Mouse (Mus musculus) intestine, embryonic 16.5 days (tissue): ENCODE results near the gene Lrch3. TPM values are rescaled to one million over a fixed set of nuclear protein-coding genes. Genes with fewer than 3 reads are reported as not detected.
A peak's percentile ranks its signal among the peaks of the same experiment; 100 is the strongest.
"Not testable (repeated sequence)": the region's sequence is repeated elsewhere in the genome, so short reads cannot be mapped to it uniquely, and the experiment has no call there.

Experiments used
- ATAC-seq: fragments of 200-750 bp; cut with Nextera tagmentation; 2 replicates; pipeline ENCODE4 v1.8.0; 2017; ENCODE audit warnings: moderate TSS enrichment, moderate library complexity
- H3K27ac ChIP-seq: fragments of 300-500 bp; sonication (generic); 2 replicates; pipeline ENCODE4 v1.5.1; 2014; ENCODE audit warnings: mild to moderate bottlenecking, low read length
- H3K27me3 ChIP-seq: fragments of 300-500 bp; sonication (generic); replicated peaks from 2 replicates; pipeline ENCODE4 v1.6.1; 2014; ENCODE audit warnings: low read length, control low read depth, mixed read lengths; ENCODE audit not compliant: control insufficient read depth, insufficient read depth
- H3K36me3 ChIP-seq: fragments of 300-500 bp; sonication (generic); 2 replicates; pipeline ENCODE4 v1.6.1; 2014; ENCODE audit warnings: low read length, control low read depth; ENCODE audit not compliant: control insufficient read depth, insufficient read depth
- H3K4me1 ChIP-seq: fragments of 300-500 bp; sonication (generic); 2 replicates; pipeline ENCODE4 v1.6.1; 2014; ENCODE audit warnings: low read length, control low read depth, mixed read lengths; ENCODE audit not compliant: control insufficient read depth, insufficient read depth
- H3K4me2 ChIP-seq: fragments of 300-500 bp; sonication (generic); 2 replicates; pipeline ENCODE4 v1.6.1; 2014; ENCODE audit warnings: low read depth, low read length, control low read depth
- H3K4me3 ChIP-seq: fragments of 300-500 bp; sonication (generic); 2 replicates; pipeline ENCODE4 v1.5.1; 2014; ENCODE audit warnings: mild to moderate bottlenecking, low read length
- H3K9ac ChIP-seq: fragments of 300-500 bp; sonication (generic); 2 replicates; pipeline ENCODE4 v1.6.1; 2014; ENCODE audit warnings: low read depth, low read length
- H3K9me3 ChIP-seq: fragments of 300-500 bp; sonication (generic); 2 replicates; pipeline ENCODE4 v1.6.1; 2016; ENCODE audit warnings: low read length, control low read depth; ENCODE audit not compliant: control insufficient read depth
- WGBS: fragments of 180-500 bp; shearing (Covaris S2); extraction: QIAGEN DNeasy Blood & Tissue Kit; methylation state at CpG from one replicate; pipeline ENCODE4 v1.1.7; 2014; 5-methylcytosine and 5-hydroxymethylcytosine counted together
- polyA plus RNA-seq: library from polyadenylated mRNA; unstranded; fragments of >200 nt; fragmentation: Nextera tagmentation; extraction: Ambion mirVana; gene quantifications from 2 replicates; pipeline ENCODE4 v1.2.1, GENCODE M21; 2015

Gene Lrch3
- polyA plus RNA-seq, 1 experiment from 2014 or later, result 10.0 TPM

DNA sequence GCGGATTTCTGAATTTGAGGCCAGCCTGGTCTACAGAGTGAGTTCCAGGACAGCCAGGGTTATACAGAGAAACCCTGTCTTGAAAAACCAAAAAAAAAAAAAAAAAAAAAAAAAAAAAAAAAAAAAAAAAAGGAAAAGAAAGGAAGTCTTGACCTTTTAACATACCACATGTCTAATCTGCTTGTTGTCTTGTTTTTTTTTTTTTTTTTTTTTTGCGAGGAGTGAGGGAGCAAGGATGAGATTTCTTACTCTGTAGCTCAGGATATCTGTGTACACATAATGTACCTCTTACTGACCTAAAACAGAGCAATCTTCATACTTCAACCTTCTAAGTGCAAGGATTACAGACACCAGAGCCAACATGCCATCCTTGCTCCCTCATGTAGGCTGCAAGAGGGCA lies 141.0 kb downstream of the Lrch3 start:
- not testable (repeated sequence) for H3K4me3 ChIP-seq, H3K9me3 ChIP-seq, H3K27me3 ChIP-seq, H3K4me2 ChIP-seq, ATAC-seq, H3K9ac ChIP-seq, H3K27ac ChIP-seq
- WGBS, result 84% methylated on average over 2 of the region's 2 CpGs
- peaks cover 19% of the 10 kb centered on the region for H3K36me3 ChIP-seq
- H3K4me1 ChIP-seq, result peaks cover 19% of the 10 kb centered on the region

DNA sequence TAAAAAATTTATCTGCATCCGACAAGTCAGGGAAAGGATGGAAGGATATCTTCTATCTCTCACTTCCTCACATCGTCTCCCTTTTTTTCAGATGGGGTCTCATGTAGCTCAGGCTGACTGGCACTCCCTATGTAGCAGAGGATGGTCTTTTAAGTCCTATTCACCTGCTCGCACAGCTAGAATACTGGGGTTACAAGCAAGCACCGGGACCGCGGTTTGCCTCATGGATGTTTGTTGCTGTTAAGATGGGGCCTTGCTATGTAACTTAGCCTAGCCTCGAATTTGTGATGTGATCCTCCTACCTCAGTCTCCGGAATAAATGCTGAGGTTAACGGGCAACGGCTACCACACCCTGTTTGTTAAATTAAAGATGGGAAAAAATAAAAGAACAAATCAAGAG lies 141.8 kb downstream of the Lrch3 start:
- Histone ChIP-seq H3K9ac (peak overlapping the region; percentile 90), H3K27ac (no peak overlapping the region), H3K36me3 (peaks cover 19% of the 10 kb centered on the region), H3K4me3 (peak overlapping the region; percentile 67), H3K9me3 (no peaks in the 10 kb centered on the region), H3K27me3 (no peaks in the 10 kb centered on the region), H3K4me1 (peaks cover 19% of the 10 kb centered on the region), H3K4me2 (peak overlapping the region; percentile 59)
- peak; percentile 29 for ATAC-seq
- 21% methylated on average over 10 of the region's 10 CpGs for WGBS

DNA sequence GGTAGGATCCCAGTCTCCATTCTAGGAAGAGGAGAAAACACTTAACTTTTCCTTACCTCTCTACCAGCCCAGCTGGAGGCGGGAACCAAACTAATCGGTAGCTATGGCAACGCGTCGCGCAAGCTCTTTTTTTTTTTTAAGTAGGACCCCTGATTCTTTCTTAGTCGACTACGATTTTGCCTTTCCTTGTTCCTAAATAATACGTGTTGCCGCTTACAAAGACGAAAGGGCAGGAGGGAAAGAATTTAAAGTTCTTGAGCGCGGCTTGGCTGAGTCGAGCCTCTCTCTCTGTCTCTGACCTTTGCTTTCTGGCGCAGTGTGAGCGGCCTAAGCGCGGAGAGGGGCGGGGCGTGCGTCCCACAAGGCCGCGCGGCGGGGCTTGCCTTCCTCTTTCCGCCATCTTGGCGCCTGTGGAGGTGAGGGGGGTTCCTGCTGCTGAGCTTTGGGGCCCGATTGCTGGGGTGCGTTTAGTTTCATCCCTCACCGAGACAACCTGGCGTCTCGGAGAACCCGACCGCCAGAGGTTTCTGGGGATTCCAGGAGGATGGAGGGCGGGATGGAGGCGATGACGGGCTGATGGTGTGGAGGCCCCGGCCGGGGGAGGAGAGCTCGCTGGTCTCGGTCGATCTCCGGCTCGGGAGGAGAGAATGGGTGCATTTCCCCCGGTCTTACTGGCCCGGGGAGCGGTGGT lies 142.3 kb downstream of the Lrch3 start, which contains the start of the genes Iqcg and Rpl35a:
Iqcg (minus strand) TSS at position 124 of the 691 bp plus-strand sequence.
Rpl35a (plus strand) TSS at position 359 of the 691 bp plus-strand sequence.
- ATAC-seq, result peak; percentile 92
- H3K4me1 ChIP-seq, result peaks cover 19% of the 10 kb centered on the region
- no peaks in the 10 kb centered on the region for H3K27me3 ChIP-seq
- no peaks in the 10 kb centered on the region for H3K9me3 ChIP-seq
- H3K27ac ChIP-seq, result peak within 1 kb of the TSS; percentile 87
- under 1% methylated on average over 47 of the region's 47 CpGs for WGBS
- H3K4me2 ChIP-seq, result peak within 1 kb of the TSS; percentile 68
- peaks cover 19% of the 10 kb centered on the region for H3K36me3 ChIP-seq
- peak within 1 kb of the TSS; percentile 67 for H3K4me3 ChIP-seq
- peak within 1 kb of the TSS; percentile 90 for H3K9ac ChIP-seq

DNA sequence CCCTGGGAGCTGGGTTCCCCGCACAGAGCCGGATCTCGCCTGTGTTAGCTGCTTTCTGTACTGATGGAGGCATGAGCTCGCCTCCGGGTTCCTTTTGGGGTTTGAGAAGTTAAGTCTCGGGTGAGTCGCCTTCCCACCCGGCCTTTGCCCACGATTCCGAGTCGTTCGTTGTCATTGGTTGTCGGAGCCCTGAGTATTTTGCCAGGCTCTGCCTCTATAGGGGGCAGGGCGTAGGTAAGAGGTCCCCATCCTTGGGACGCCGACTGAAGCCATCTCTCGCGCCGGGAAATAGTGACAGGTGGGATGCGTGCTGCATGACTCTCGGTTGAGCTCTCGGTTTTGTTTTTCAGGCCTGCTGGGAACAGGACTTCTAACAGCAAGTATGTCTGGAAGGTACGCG lies 142.9 kb downstream of the Lrch3 start:
- Histone ChIP-seq H3K4me2 (peak overlapping the region; percentile 68), H3K4me1 (peaks cover 22% of the 10 kb centered on the region), H3K9me3 (no peaks in the 10 kb centered on the region), H3K4me3 (peak overlapping the region; percentile 67), H3K9ac (peak overlapping the region; percentile 90), H3K27ac (peak overlapping the region; percentile 87), H3K36me3 (peaks cover 19% of the 10 kb centered on the region), H3K27me3 (no peaks in the 10 kb centered on the region)
- WGBS, result under 1% methylated on average over 24 of the region's 24 CpGs
- ATAC-seq, result peak; percentile 34

DNA sequence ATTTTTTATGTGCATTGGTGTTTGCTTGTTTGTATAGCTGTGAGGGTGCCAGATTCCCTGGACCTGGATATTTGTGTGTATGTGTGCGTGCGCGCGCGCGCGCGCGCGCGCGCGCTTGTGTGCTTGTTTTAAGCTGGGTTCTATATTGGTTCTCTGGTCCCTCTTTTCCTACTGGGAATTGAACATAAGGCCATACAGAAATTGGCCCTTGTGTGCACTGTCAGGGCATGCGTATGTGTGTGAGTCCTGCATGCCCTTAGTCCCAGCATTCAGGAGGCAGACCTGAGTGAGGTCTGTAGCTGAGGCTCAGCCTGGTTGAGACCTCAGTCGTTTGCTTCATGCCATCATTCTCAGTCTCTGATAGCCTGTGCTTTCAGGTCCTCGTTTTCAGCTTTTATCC lies 144.1 kb downstream of the Lrch3 start:
- Histone ChIP-seq H3K4me2 (peak overlapping the region; percentile 50), H3K4me3 (peak overlapping the region; percentile 27), H3K36me3 (peaks cover 19% of the 10 kb centered on the region), H3K27me3 (no peaks in the 10 kb centered on the region), H3K27ac (0 out of 2 replicates have a peak overlapping the region, but pooled peaks have one; percentile 20), H3K9me3 (no peaks in the 10 kb centered on the region), H3K4me1 (peaks cover 25% of the 10 kb centered on the region), H3K9ac (peak overlapping the region; percentile 56)
- 89% methylated on average over 16 of the region's 16 CpGs for WGBS
- no peak for ATAC-seq

DNA sequence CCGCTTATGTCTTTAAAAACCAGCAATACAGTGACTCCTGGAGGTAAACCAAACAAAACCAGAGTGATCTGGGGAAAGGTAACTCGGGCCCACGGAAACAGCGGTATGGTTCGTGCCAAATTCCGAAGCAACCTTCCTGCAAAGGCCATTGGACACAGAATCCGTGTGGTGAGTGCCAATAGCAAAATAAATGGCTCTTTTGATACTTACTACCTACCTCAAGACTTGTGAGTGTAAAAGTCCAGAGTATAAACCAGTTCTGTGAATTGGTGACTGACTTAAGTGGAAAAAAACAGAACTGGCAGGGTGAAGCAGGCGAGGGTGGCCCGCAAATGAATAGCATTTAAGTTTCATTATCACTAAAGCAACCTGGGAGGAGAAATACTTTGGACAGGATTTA lies 144.8 kb downstream of the Lrch3 start:
- not testable (repeated sequence) for H3K9ac ChIP-seq, H3K9me3 ChIP-seq, ATAC-seq, H3K27me3 ChIP-seq, H3K4me2 ChIP-seq, H3K27ac ChIP-seq, H3K4me3 ChIP-seq
- Histone ChIP-seq H3K4me1 (peaks cover 25% of the 10 kb centered on the region), H3K36me3 (peaks cover 19% of the 10 kb centered on the region)
- WGBS, result 84% methylated on average over 9 of the region's 9 CpGs

DNA sequence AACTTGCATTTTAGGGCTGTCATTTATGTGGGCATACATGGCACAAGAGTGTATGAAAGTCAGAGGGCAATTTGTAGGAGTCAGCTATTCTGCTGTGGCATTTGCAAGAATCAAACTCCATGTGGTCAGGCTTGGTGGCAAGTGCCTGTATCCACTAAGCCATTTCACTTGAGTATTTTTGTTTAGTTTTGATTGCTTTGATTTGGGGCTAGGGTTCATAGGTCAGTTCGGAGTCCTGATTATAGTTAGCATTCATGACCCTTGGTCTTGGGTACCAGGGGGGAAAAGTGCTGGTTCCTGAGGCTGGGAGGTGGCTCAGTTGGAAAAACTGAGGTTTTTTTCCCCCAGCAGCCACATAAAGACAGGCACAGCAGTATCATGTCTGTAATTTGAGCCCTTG lies 145.6 kb downstream of the Lrch3 start:
- H3K4me2 ChIP-seq, result no peak overlapping the region
- no peaks in the 10 kb centered on the region for H3K27me3 ChIP-seq
- ATAC-seq, result no peak
- 0 out of 2 replicates have a peak overlapping the region, but pooled peaks have one; percentile 8 for H3K9ac ChIP-seq
- H3K4me1 ChIP-seq, result peaks cover 25% of the 10 kb centered on the region
- H3K36me3 ChIP-seq, result peaks cover 19% of the 10 kb centered on the region
- H3K9me3 ChIP-seq, result no peaks in the 10 kb centered on the region
- no peak overlapping the region for H3K4me3 ChIP-seq
- no peak overlapping the region for H3K27ac ChIP-seq
- WGBS, result 79% methylated on average over 1 of the region's 1 CpGs

DNA sequence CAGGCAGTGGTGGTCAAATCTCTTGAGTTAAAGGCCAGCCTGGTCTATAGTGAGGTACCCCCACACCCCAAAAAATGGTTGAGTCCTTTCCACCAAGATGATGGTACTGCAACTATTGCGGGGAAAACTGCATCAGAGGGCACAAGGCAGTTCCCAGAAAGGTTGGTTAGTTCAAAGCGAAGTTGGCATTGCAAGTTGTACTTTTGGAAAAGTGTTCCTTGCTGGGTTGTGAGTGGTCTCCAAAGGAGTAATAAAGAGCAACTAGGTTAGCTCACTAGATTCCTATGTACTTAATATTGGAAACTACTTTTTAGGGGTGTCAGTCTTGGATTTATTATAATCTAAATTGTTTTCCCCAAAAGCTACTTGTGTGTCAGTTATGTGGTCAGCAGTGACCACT lies 147.0 kb downstream of the Lrch3 start:
- H3K27ac ChIP-seq, result no peak overlapping the region
- no peak overlapping the region for H3K9ac ChIP-seq
- no peaks in the 10 kb centered on the region for H3K27me3 ChIP-seq
- H3K36me3 ChIP-seq, result peaks cover 19% of the 10 kb centered on the region
- H3K9me3 ChIP-seq, result no peaks in the 10 kb centered on the region
- H3K4me1 ChIP-seq, result peaks cover 22% of the 10 kb centered on the region
- no peak for ATAC-seq
- H3K4me2 ChIP-seq, result no peak overlapping the region
- H3K4me3 ChIP-seq, result no peak overlapping the region
- WGBS, result 79% methylated on average over 2 of the region's 2 CpGs

DNA sequence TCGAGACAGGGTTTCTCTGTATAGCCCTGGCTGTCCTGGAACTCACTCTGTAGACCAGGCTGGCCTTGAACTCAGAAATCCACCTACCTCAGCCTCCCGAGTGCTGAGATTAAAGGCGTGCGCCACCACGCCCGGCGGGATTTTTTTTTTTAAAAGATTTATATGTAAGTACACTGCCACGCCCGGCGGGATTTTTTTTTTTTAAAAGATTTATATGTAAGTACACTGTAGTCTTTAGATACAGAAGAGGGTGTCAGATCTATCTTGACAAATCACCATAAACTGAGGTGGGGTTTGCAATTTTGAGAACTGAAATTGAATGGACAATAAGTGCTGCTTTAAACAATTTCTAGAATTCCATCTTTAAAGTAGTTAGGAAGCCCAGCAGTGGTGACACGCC lies 147.5 kb downstream of the Lrch3 start:
- WGBS, result 53% methylated on average over 11 of the region's 11 CpGs
- Histone ChIP-seq H3K9me3 (no peaks in the 10 kb centered on the region), H3K4me2 (peak overlapping the region; percentile 65), H3K27ac (peak overlapping the region; percentile 91), H3K9ac (no peak overlapping the region), H3K27me3 (no peaks in the 10 kb centered on the region), H3K36me3 (peaks cover 19% of the 10 kb centered on the region), H3K4me3 (peak overlapping the region; percentile 81), H3K4me1 (peaks cover 22% of the 10 kb centered on the region)
- ATAC-seq, result no peak
